Mouse (Mus musculus): ENCODE data around the gene Timm8a1. TPM values are rescaled to one million over a fixed set of nuclear protein-coding genes. Genes with fewer than 3 reads are reported as not detected.
A peak's percentile ranks its signal among the peaks of the same experiment; 100 is the strongest.

The Timm8a1 gene
- polyA plus RNA-seq (2014; fragmentation: Nextera tagmentation; extraction: Ambion mirVana) = 115 and 122 TPM in 2 replicates

- peak; percentile 96 for ATAC-seq (replicated peaks; ENCODE audit: low FRiP score, low TSS enrichment, low read depth)
- H3K4me2 ChIP-seq (ENCODE audit: low read length) = peak within 1 kb of the TSS; percentile 47
- peak within 1 kb of the TSS; percentile 88 for H3K27ac ChIP-seq (ENCODE audit: low read depth)
- H3K27me3 ChIP-seq (replicated peaks; ENCODE audit: control insufficient read depth, insufficient read depth, low read length) = no peaks in the 10 kb centered on the region
- H3K4me3 ChIP-seq (ENCODE audit: low read depth, low read length) = peak within 1 kb of the TSS; percentile 40
- 16% methylated on average over 45 of the region's 61 CpGs for WGBS
- DNase-seq (ENCODE audit: low spot score) = peak; percentile 85
- peak within 1 kb of the TSS; percentile 48 for H3K9ac ChIP-seq (ENCODE audit: low read length)
- H3K4me1 ChIP-seq (replicated peaks; ENCODE audit: control insufficient read depth, insufficient read depth, low read length) = no peaks in the 10 kb centered on the region
- no peaks in the 10 kb centered on the region for H3K9me3 ChIP-seq (ENCODE audit: control insufficient read depth, low read length)
- no peaks in the 10 kb centered on the region for H3K36me3 ChIP-seq (ENCODE audit: control insufficient read depth, insufficient read depth, low read length)
Observed at GRCm38 (mm10) chrX:134541145-134541954, at the start of gene Timm8a1. Timm8a1 (minus strand) TSS chrX:134541865.

- H3K4me3 ChIP-seq (ENCODE audit: low read depth, low read length) = no peak overlapping the region
- no peak overlapping the region for H3K9ac ChIP-seq (ENCODE audit: low read length)
- H3K9me3 ChIP-seq (ENCODE audit: control insufficient read depth, low read length) = no peaks in the 10 kb centered on the region
- H3K4me2 ChIP-seq (ENCODE audit: low read length) = no peak overlapping the region
- DNase-seq (ENCODE audit: low spot score) (peak; percentile 6), ATAC-seq (replicated peaks; ENCODE audit: low FRiP score, low TSS enrichment, low read depth) (no peak)
- H3K27ac ChIP-seq (ENCODE audit: low read depth) = no peak overlapping the region
- H3K4me1 ChIP-seq (replicated peaks; ENCODE audit: control insufficient read depth, insufficient read depth, low read length) = no peaks in the 10 kb centered on the region
- no peaks in the 10 kb centered on the region for H3K27me3 ChIP-seq (replicated peaks; ENCODE audit: control insufficient read depth, insufficient read depth, low read length)
- 50% methylated on average over 5 of the region's 5 CpGs for WGBS
- peaks cover 7% of the 10 kb centered on the region for H3K36me3 ChIP-seq (ENCODE audit: control insufficient read depth, insufficient read depth, low read length)
Observed at GRCm38 (mm10) chrX:134589836-134590235, 48.2 kb upstream of the Timm8a1 start.

GRCm38 (mm10) chrX:134588997-134589396, 47.3 kb upstream of the Timm8a1 start:
- ATAC-seq (replicated peaks; ENCODE audit: low FRiP score, low TSS enrichment, low read depth) (no peak), DNase-seq (ENCODE audit: low spot score) (no peak)
- no peaks in the 10 kb centered on the region for H3K4me1 ChIP-seq (replicated peaks; ENCODE audit: control insufficient read depth, insufficient read depth, low read length)
- 85% methylated on average over 3 of the region's 3 CpGs for WGBS
- H3K36me3 ChIP-seq (ENCODE audit: control insufficient read depth, insufficient read depth, low read length) = peaks cover 7% of the 10 kb centered on the region
- H3K27me3 ChIP-seq (replicated peaks; ENCODE audit: control insufficient read depth, insufficient read depth, low read length) = no peaks in the 10 kb centered on the region
- no peak overlapping the region for H3K27ac ChIP-seq (ENCODE audit: low read depth)
- H3K4me2 ChIP-seq (ENCODE audit: low read length) = no peak overlapping the region
- H3K9ac ChIP-seq (ENCODE audit: low read length) = no peak overlapping the region
- no peak overlapping the region for H3K4me3 ChIP-seq (ENCODE audit: low read depth, low read length)
- H3K9me3 ChIP-seq (ENCODE audit: control insufficient read depth, low read length) = no peaks in the 10 kb centered on the region

GRCm38 (mm10) chrX:134588261-134588660, 46.6 kb upstream of the Timm8a1 start:
- no peak overlapping the region for H3K9ac ChIP-seq (ENCODE audit: low read length)
- DNase-seq (ENCODE audit: low spot score) = no peak
- ATAC-seq (replicated peaks; ENCODE audit: low FRiP score, low TSS enrichment, low read depth) = no peak
- no peak overlapping the region for H3K4me2 ChIP-seq (ENCODE audit: low read length)
- no peaks in the 10 kb centered on the region for H3K27me3 ChIP-seq (replicated peaks; ENCODE audit: control insufficient read depth, insufficient read depth, low read length)
- no peaks in the 10 kb centered on the region for H3K9me3 ChIP-seq (ENCODE audit: control insufficient read depth, low read length)
- 82% methylated on average over 4 of the region's 4 CpGs for WGBS
- H3K27ac ChIP-seq (ENCODE audit: low read depth) = no peak overlapping the region
- no peak overlapping the region for H3K4me3 ChIP-seq (ENCODE audit: low read depth, low read length)
- H3K4me1 ChIP-seq (replicated peaks; ENCODE audit: control insufficient read depth, insufficient read depth, low read length) = no peaks in the 10 kb centered on the region
- peaks cover 7% of the 10 kb centered on the region for H3K36me3 ChIP-seq (ENCODE audit: control insufficient read depth, insufficient read depth, low read length)

GRCm38 (mm10) chrX:134586447-134586846, 44.8 kb upstream of the Timm8a1 start:
- H3K9me3 ChIP-seq (ENCODE audit: control insufficient read depth, low read length) = no peaks in the 10 kb centered on the region
- no peaks in the 10 kb centered on the region for H3K4me1 ChIP-seq (replicated peaks; ENCODE audit: control insufficient read depth, insufficient read depth, low read length)
- peak overlapping the region; percentile 74 for H3K9ac ChIP-seq (ENCODE audit: low read length)
- ATAC-seq (replicated peaks; ENCODE audit: low FRiP score, low TSS enrichment, low read depth) (no peak), DNase-seq (ENCODE audit: low spot score) (no peak)
- H3K27me3 ChIP-seq (replicated peaks; ENCODE audit: control insufficient read depth, insufficient read depth, low read length) = no peaks in the 10 kb centered on the region
- peak overlapping the region; percentile 66 for H3K4me2 ChIP-seq (ENCODE audit: low read length)
- peaks cover 7% of the 10 kb centered on the region for H3K36me3 ChIP-seq (ENCODE audit: control insufficient read depth, insufficient read depth, low read length)
- WGBS = 29% methylated on average over 8 of the region's 8 CpGs
- peak overlapping the region; percentile 52 for H3K4me3 ChIP-seq (ENCODE audit: low read depth, low read length)
- H3K27ac ChIP-seq (ENCODE audit: low read depth) = no peak overlapping the region

- Histone ChIP-seq H3K36me3 (ENCODE audit: control insufficient read depth, insufficient read depth, low read length) (peaks cover 7% of the 10 kb centered on the region), H3K9ac (ENCODE audit: low read length) (peak within 1 kb of the TSS; percentile 74), H3K4me2 (ENCODE audit: low read length) (peak within 1 kb of the TSS; percentile 66), H3K4me3 (ENCODE audit: low read depth, low read length) (peak within 1 kb of the TSS; percentile 52), H3K4me1 (replicated peaks; ENCODE audit: control insufficient read depth, insufficient read depth, low read length) (no peaks in the 10 kb centered on the region), H3K9me3 (ENCODE audit: control insufficient read depth, low read length) (no peaks in the 10 kb centered on the region), H3K27ac (ENCODE audit: low read depth) (peak within 1 kb of the TSS; percentile 72), H3K27me3 (replicated peaks; ENCODE audit: control insufficient read depth, insufficient read depth, low read length) (no peaks in the 10 kb centered on the region)
- DNase-seq (ENCODE audit: low spot score) (peak; percentile 88), ATAC-seq (replicated peaks; ENCODE audit: low FRiP score, low TSS enrichment, low read depth) (peak; percentile 95)
- 15% methylated on average over 45 of the region's 45 CpGs for WGBS
Observed at GRCm38 (mm10) chrX:134585103-134586002, 43.7 kb upstream of the Timm8a1 start, which contains the start of gene Rpl36a. Rpl36a (plus strand) TSS chrX:134585654.

- Histone ChIP-seq H3K27me3 (replicated peaks; ENCODE audit: control insufficient read depth, insufficient read depth, low read length) (no peaks in the 10 kb centered on the region), H3K4me2 (ENCODE audit: low read length) (no peak within 1 kb of the TSS), H3K27ac (ENCODE audit: low read depth) (no peak within 1 kb of the TSS), H3K9ac (ENCODE audit: low read length) (no peak within 1 kb of the TSS), H3K9me3 (ENCODE audit: control insufficient read depth, low read length) (no peaks in the 10 kb centered on the region), H3K36me3 (ENCODE audit: control insufficient read depth, insufficient read depth, low read length) (no peaks in the 10 kb centered on the region), H3K4me3 (ENCODE audit: low read depth, low read length) (no peak within 1 kb of the TSS), H3K4me1 (replicated peaks; ENCODE audit: control insufficient read depth, insufficient read depth, low read length) (no peaks in the 10 kb centered on the region)
- ATAC-seq (replicated peaks; ENCODE audit: low FRiP score, low TSS enrichment, low read depth) (no peak), DNase-seq (ENCODE audit: low spot score) (no peak)
- WGBS = 76% methylated on average over 11 of the region's 11 CpGs
Observed at GRCm38 (mm10) chrX:134582888-134583669, 41.4 kb upstream of the Timm8a1 start, which contains the start of gene Btk. Btk (minus strand) TSS chrX:134583570.

- no peaks in the 10 kb centered on the region for H3K36me3 ChIP-seq (ENCODE audit: control insufficient read depth, insufficient read depth, low read length)
- DNase-seq (ENCODE audit: low spot score) = no peak
- ATAC-seq (replicated peaks; ENCODE audit: low FRiP score, low TSS enrichment, low read depth) = no peak
- no peaks in the 10 kb centered on the region for H3K27me3 ChIP-seq (replicated peaks; ENCODE audit: control insufficient read depth, insufficient read depth, low read length)
- no peaks in the 10 kb centered on the region for H3K4me1 ChIP-seq (replicated peaks; ENCODE audit: control insufficient read depth, insufficient read depth, low read length)
- no peak overlapping the region for H3K4me2 ChIP-seq (ENCODE audit: low read length)
- H3K9ac ChIP-seq (ENCODE audit: low read length) = no peak overlapping the region
- no peaks in the 10 kb centered on the region for H3K9me3 ChIP-seq (ENCODE audit: control insufficient read depth, low read length)
- no peak overlapping the region for H3K27ac ChIP-seq (ENCODE audit: low read depth)
- WGBS = 82% methylated on average over 11 of the region's 11 CpGs
- no peak overlapping the region for H3K4me3 ChIP-seq (ENCODE audit: low read depth, low read length)
Observed at GRCm38 (mm10) chrX:134582270-134582669, 40.6 kb upstream of the Timm8a1 start.

Measured in intestine, embryonic 14.5 days (tissue).